10 mouse cellular contexts compared by ENCODE assay signal in the genomic region with DNA sequence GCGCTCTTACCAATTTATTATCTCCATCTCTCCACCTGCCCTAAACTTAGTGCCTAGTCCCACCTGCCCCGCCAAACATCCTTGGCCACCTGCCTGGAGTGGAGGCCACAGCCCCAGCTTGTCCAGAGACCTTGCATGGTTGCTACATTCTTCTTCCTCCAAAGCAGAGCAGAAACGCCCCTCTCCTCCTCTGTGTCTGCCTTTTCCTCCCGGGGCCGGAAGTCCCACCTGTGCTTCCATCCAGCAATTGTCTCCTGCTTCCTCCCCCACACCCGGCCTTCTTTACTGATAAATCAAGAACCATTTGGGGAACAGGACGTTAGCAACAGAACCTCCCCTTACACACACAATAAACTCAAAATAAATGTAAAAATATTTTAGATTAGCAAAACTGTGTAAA.
"Had no signal": no experiment of that assay in that cellular context is flagged by ENCODE, and none has a peak within 500 bp of the region (broad histone marks: within the 10 kb centered on the region; RNA-seq: fewer than 3 reads in every experiment).

No protein-coding gene starts in this region.

- H3K4me1 ChIP-seq: limb, embryonic 12.5 days; midbrain, embryonic 13.5 days had no signal

- H3K9me3 ChIP-seq: limb, embryonic 12.5 days; midbrain, embryonic 13.5 days had no signal

- ATAC-seq: midbrain, embryonic 13.5 days had no signal

- H3K4me2 ChIP-seq: limb, embryonic 12.5 days; midbrain, embryonic 13.5 days had no signal

- H3K9ac ChIP-seq: limb, embryonic 12.5 days; liver, embryonic 14.5 days; midbrain, embryonic 13.5 days had no signal

- H3K27me3 ChIP-seq: limb, embryonic 12.5 days; midbrain, embryonic 13.5 days had no signal

- H3K27ac ChIP-seq: limb, embryonic 12.5 days; liver, embryonic 14.5 days; midbrain, embryonic 13.5 days; stomach, postnatal 0 days had no signal

- H3K4me3 ChIP-seq: limb, embryonic 12.5 days; midbrain, embryonic 13.5 days; myocyte had no signal

- DNase-seq: layer of hippocampus, adult 9-11 months; layer of hippocampus, postnatal 36 days; liver; lung, adult 18-20 months; thymus, postnatal 4 days had no signal

- H3K36me3 ChIP-seq: limb, embryonic 12.5 days; midbrain, embryonic 13.5 days had no signal
